Mouse (Mus musculus): ENCODE results near the gene Syna.

GRCm38 (mm10) chr5:134581146-134581545 lies 21.2 kb upstream of the Syna start, which contains the start of gene Rfc2:
- TF ChIP-seq EP300 (optimal IDR thresholded peaks at IDR 0.05) (no peak), CTCF (IDR thresholded peaks at IDR 0.05; ENCODE audit: low read depth) (no peak)
